Mouse (Mus musculus): ENCODE data around the gene Myo1d. TPM values are rescaled to one million over a fixed set of nuclear protein-coding genes. Genes with fewer than 3 reads are reported as not detected.

Gene Myo1d
- total RNA-seq, 2 experiments from 2014 or later = 5.6 to 7.0 TPM

DNA sequence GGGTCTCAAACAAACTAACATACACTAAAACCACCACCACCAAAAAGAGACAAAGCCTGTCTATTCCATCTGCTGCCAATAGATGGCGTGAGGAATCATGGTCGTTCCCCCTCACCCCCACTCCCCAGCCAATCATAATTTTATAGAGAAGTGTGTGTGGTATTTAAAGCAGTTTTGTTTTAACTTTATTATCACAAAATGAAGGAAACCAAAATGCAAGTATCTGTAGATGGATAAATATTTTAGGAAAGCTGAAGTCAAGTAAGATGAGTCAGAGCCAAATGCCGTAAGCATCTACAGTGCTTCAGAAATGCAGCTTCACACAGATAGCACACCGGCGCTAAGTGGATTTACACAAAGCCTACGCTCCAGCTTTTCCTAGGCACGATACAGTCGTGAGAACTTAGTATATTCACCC, 177.8 kb downstream of the Myo1d start:
- TF ChIP-seq CTCF (IDR thresholded peaks at IDR 0.05) = peak; percentile 79
- DNase-seq (ENCODE audit: extremely low spot score in 1 of 2, low spot score in 2 of 2) = peak in 1 of 2 experiments; percentile 40
- Histone ChIP-seq H3K4me3 (no peak overlapping the region), H3K27ac (peak overlapping the region; percentile 93)
- intact Hi-C loops (cut with DNase I) = loop anchor here (1.0 to 2.0 kb wide), 4 partner anchors 43 to 125 kb away; partner anchors contain the start of gene Cdk5r1

DNA sequence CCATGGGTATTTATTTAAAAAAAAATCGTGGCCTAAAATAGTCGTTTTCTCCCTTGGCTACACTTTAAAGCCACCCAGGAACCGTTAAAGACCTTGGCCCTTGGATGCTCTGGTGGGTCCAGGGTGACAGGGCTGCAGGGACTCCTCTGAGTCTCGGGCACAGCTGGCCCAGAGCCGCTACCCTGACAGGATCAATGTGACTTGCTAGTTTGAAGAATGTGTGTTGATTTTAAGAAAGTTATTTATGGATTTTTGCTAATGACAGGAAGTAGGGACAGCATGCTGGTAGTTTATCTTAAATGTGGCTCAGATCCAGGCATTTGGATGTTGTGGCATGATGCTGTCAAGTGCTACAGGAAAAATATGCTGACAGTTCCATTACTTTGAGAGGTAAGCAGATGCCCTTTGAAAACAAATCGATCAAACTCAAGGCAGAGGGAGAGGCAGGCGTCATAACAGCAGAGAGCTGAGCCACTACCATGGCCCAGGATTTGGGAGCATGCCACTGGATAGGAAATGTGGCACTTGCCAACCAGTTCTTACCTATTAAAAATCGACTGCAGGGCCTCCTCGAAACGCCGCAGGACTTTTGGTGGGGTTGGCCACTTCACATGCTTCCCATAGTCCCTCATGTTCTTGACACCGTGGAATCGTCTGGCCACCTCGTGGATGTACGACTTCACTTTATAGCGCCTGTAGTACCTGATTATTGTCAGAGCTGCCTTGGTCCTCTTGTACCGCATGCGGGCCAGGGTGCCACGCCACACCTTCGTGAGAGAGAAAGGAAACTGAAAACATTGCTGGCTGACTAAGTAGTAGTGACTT, 178.6 kb downstream of the Myo1d start:
- H3K4me3 ChIP-seq = no peak overlapping the region
- no peak for DNase-seq (ENCODE audit: extremely low spot score in 1 of 2, low spot score in 2 of 2)
- H3K27ac ChIP-seq = peak overlapping the region; percentile 93
- TF ChIP-seq CTCF (IDR thresholded peaks at IDR 0.05) = no peak
- intact Hi-C loops (cut with DNase I) = no loop called here

DNA sequence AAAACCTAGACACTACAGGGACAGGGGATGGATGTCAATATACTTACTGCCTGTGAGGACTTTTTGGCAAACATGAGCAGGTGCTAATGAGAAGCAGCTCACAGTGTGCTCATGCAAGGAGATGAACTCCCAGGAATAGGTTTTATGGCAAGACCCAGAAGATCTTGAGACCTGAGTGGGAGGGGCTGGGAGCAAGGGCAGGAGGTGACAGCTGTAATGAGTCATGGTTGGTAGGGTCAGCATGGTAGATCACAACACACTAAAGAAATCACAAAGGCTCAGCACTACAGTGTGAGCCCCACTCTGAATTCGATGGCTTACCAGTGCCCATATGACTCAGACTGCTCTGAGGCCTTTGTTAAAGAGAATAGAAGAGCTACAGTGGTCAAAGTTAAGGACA, 184.3 kb downstream of the Myo1d start:
- Histone ChIP-seq H3K27ac (no peak overlapping the region), H3K4me3 (no peak overlapping the region)
- TF ChIP-seq CTCF (IDR thresholded peaks at IDR 0.05) = no peak
- intact Hi-C loops (cut with DNase I) = no loop called here
- DNase-seq (ENCODE audit: extremely low spot score in 1 of 2, low spot score in 2 of 2) = no peak

DNA sequence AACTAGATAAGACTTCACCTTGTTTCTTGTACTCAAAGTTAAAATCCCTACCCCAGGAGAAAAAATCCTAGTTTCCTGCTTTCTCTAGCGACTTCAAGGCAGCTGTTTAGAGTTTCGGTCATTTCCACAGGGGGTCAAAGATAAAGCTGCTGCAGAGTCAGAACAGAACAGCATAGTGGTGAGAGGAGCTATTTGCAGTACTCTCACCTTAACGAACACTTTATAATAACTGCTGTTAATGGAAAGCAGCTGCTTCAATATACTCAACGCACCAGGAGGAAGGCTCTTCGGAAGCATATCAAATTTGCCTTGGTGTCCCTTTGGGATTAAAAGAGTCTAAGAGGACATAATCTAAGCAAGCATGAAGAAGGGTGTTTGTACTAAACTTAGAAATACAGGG, 190.4 kb downstream of the Myo1d start:
- intact Hi-C loops (cut with DNase I) = no loop called here
- H3K27ac ChIP-seq = no peak overlapping the region
- TF ChIP-seq CTCF (IDR thresholded peaks at IDR 0.05) = no peak
- no peak for DNase-seq (ENCODE audit: extremely low spot score in 1 of 2, low spot score in 2 of 2)
- no peak overlapping the region for H3K4me3 ChIP-seq

- no peak for TF ChIP-seq CTCF (IDR thresholded peaks at IDR 0.05)
- no peak overlapping the region for H3K27ac ChIP-seq
- intact Hi-C loops (cut with DNase I) = no loop called here
- no peak overlapping the region for H3K4me3 ChIP-seq
- DNase-seq (ENCODE audit: extremely low spot score in 1 of 2, low spot score in 2 of 2) = no peak
Measured at GRCm38 (mm10) chr11:80585761-80586160, 194.1 kb downstream of the Myo1d start.

DNA sequence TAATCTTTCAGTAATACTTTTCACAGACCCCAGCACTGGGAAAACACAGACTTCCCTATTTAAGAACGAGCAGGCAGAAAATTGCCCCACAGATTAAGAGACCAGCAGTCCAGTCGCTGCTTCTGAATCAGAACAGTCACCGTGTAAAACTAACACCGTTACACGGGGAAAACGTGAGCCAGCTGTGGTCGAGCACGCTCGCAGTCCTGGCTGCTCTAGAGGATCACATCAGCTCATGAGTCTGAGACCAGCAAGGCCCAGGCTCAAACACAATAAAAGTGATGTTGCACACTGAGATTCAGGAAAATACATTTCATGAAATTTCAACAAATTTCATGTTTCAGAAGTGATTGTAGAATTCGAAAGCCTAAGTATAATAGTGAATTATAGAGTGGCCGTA, 194.6 kb downstream of the Myo1d start:
- H3K4me3 ChIP-seq = no peak overlapping the region
- no peak for TF ChIP-seq CTCF (IDR thresholded peaks at IDR 0.05)
- intact Hi-C loops (cut with DNase I) = no loop called here
- H3K27ac ChIP-seq = no peak overlapping the region
- DNase-seq (ENCODE audit: extremely low spot score in 1 of 2, low spot score in 2 of 2) = no peak

- intact Hi-C loops (cut with DNase I) = no loop called here
- Histone ChIP-seq H3K4me3 (no peak overlapping the region), H3K27ac (no peak overlapping the region)
- no peak for TF ChIP-seq CTCF (IDR thresholded peaks at IDR 0.05)
- no peak for DNase-seq (ENCODE audit: extremely low spot score in 1 of 2, low spot score in 2 of 2)
Measured at GRCm38 (mm10) chr11:80580494-80580893, 199.3 kb downstream of the Myo1d start.

DNA sequence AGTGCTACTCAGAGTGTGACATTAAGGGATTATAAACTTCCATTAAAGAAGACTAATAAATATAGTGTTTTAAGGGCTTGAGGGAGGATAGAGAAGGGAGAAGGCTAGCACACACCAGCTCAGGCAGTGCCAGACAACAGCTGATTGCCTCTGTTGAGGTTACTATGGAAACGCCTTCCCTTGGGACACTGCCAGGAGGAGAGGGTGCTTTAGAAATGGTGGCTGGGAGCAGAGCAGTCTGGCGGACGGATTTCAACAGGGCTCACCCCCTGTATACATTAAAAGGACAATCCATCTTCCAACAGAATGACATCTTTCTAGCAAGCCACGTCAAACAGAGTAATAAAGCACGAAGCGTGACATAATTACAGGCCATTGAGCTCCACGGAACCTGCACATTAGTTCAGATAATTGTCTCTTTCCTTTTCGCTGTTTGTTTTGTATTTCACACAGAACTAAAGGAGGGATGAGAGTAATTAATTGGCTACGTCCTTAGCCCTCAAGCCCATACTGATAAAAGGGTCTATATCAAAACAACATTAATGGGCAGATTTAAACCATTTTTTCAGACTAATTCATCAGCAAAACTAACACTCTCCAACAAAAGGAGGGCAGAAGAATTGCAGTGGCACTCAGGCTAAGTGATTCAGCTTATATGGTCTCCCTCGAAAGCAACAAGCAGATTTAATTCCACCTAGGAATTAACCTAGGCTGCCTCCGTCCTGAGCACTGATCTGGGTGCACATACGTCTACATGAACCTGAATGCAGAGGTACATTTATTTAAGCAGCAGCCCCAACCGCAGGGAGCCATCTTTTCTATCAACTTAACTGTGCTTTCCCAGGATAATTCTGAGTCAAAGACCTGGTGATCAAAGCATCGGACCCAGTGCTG, 201.8 kb downstream of the Myo1d start:
- H3K4me3 ChIP-seq = peak overlapping the region; percentile 28; the same call in 1 of the 2 replicates
- intact Hi-C loops (cut with DNase I) = no loop called here
- DNase-seq (ENCODE audit: extremely low spot score in 1 of 2, low spot score in 2 of 2) = peak; percentile 82 to 86
- peak overlapping the region; percentile 12; the same call in 1 of the 2 replicates for H3K27ac ChIP-seq
- TF ChIP-seq CTCF (IDR thresholded peaks at IDR 0.05) = no peak

DNA sequence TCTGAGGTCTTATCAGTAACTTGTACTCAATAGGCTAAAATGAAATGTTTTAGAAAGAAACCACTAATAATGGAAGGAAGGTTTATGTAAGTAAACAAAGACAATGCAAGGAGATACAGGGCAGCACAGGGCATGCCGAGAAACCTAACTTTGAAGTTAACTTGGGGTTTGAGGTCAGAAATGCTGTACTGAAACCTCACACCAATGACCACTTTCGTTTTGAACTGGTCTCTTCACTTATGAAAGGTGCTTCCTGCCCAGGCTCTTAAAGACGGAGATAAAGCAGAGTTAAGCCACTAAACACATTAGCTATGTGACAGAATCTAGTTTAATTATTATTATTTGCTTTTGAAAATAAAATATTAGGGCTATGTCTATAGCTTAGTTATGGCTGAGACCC, 204.0 kb downstream of the Myo1d start:
- Histone ChIP-seq H3K4me3 (no peak overlapping the region), H3K27ac (no peak overlapping the region)
- TF ChIP-seq CTCF (IDR thresholded peaks at IDR 0.05) = no peak
- DNase-seq (ENCODE audit: extremely low spot score in 1 of 2, low spot score in 2 of 2) = no peak
- intact Hi-C loops (cut with DNase I) = no loop called here

DNA sequence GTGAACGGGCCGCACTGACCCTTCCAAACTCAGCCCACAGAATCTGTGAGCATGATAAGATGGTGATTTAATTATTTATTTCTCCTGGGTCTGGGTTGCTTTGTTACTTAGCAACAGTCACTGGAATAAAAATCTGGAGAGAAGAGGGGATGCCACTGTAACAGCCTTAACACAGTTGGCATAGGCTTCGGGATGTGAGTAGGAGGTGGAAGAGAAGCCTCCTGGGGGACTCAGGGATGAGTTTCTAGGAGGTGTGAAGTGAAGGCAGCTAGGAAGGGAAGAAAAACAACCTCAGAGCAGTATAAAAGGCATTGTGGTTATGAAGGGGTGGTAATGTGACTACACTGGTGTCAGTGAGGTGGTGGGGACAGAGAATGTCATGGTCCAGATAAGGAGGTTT, 213.5 kb downstream of the Myo1d start:
- intact Hi-C loops (cut with DNase I) = loop anchor here (1.0 to 2.0 kb wide), 3 partner anchors 37 to 79 kb away; no protein-coding TSS in a partner anchor
- H3K27ac ChIP-seq = peak overlapping the region; percentile 81
- peak in 1 of 2 experiments; percentile 27 for DNase-seq (ENCODE audit: extremely low spot score in 1 of 2, low spot score in 2 of 2)
- no peak for TF ChIP-seq CTCF (IDR thresholded peaks at IDR 0.05)
- no peak overlapping the region for H3K4me3 ChIP-seq

DNA sequence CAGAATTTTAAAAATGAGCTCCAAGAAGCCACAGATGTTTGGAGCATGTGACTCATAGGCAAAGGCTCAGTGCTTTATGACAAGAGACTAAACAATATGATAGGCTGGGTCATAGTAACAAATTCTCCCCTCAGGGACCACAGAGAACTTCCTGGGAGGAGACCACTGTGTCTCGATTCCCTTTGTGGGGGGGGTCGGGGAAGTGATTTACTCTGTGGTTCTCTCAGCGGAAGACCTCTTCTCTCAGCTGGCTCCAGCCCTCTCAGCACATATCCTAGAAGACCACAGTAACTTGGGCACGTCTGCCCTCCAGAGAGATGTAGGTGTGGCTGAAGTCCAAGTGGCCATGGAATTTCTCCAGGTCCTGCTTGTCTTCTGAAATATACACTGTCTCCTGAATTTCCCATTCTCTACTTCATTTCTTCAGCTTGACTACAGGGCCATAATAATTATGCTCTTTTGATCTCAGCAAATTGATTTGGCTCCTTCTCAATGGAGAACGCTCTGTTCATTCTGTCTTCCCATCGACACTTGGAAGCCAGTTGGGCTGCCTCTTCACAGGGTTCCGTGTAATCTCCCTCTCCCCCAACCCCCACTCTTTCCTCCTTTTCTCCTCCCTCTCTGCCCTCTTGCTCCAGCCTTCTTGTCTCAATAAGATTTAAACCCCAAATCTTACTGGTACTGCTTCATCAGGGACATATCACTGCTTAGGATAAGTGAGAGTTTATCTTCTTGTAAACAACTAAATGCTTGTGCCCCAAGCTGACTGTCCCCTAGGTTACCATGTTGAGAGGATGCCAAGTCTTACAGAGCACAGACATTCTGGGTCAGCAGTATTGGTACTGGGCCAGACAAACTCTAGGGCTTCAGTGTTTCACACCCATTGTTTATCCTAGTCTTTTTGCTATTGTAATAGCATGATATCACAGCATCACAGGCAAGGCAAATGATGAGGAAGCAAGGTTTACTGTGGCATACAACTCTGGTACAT, 214.6 kb downstream of the Myo1d start:
- Histone ChIP-seq H3K4me3 (no peak overlapping the region), H3K27ac (peak overlapping the region; percentile 10)
- DNase-seq (ENCODE audit: extremely low spot score in 1 of 2, low spot score in 2 of 2) = no peak
- no peak for TF ChIP-seq CTCF (IDR thresholded peaks at IDR 0.05)
- intact Hi-C loops (cut with DNase I) = no loop called here

Measured in left cerebral cortex, adult 2 months (tissue).